Mouse (Mus musculus) thymus, adult 2 months (tissue): Measurements from ENCODE around the gene Gm36028.

Experiments used
- CTCF ChIP-seq: fragments of 200-500 bp; IDR thresholded peaks from 2 replicates; pipeline ENCODE4 v1.5.1; 2012; ENCODE audit warnings: mild to moderate bottlenecking, control low read depth, low read length, moderate library complexity, borderline replicate concordance; ENCODE audit not compliant: control insufficient read depth, poor library complexity, insufficient read depth; ENCODE audit errors: extremely low read depth
- POLR2A ChIP-seq: fragments of 200-500 bp; IDR thresholded peaks from 2 replicates; pipeline ENCODE4 v1.6.1; 2012; ENCODE audit warnings: mild to moderate bottlenecking, low read length, control low read depth, moderate library complexity; ENCODE audit not compliant: control insufficient read depth, poor library complexity, insufficient read depth; ENCODE audit errors: extremely low read depth

DNA sequence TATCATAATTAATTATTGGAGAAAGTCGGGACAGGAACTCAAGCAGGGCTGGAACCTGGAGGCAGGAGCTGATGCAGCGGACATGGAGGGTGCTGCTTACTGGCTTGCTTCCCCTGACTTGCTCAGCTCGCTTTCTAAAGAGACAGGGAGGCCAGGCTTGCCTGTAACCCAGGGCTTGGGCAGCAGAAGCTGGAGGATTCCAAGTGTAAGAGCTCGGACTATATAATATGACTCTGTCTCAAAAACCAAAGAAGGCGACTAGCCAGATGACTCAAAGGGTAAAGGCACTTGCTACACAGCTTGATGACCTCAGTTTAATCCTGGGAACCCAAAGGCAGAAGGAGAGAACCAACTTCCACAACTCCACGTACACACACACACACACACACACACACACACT, 32.4 kb upstream of the Gm36028 start:
- TF ChIP-seq POLR2A = no peak
- no peak for TF ChIP-seq CTCF
